Mouse (Mus musculus) embryonic fibroblast, embryonic 13.5 days (primary cell): ENCODE results near the gene Rhox4e. TPM values are rescaled to one million over a fixed set of nuclear protein-coding genes. Genes with fewer than 3 reads are reported as not detected.
"Not testable (repeated sequence)": the region's sequence is repeated elsewhere in the genome, so short reads cannot be mapped to it uniquely, and the experiment has no call there.

Source experiments
- H3K27ac ChIP-seq: 2 replicates; pipeline ENCODE4 v1.5.1; 2012; ENCODE audit warnings: low read length, control low read depth, inconsistent platforms; ENCODE audit not compliant: insufficient read depth
- H3K4me1 ChIP-seq: 2 replicates; pipeline ENCODE4 v1.6.1; 2011; ENCODE audit warnings: low read length; ENCODE audit not compliant: control insufficient read depth, insufficient read depth
- H3K4me3 ChIP-seq: 2 replicates; pipeline ENCODE4 v1.5.1; 2011; ENCODE audit warnings: mild to moderate bottlenecking, control low read depth, low read length; ENCODE audit not compliant: insufficient read depth
- polyA plus RNA-seq: library from polyadenylated mRNA; stranded (reverse); fragments of >200 nt; gene quantifications from 2 replicates; pipeline ENCODE4 v1.2.4, GENCODE M21; 2011; ENCODE audit warnings: low read depth; ENCODE audit not compliant: missing spikeins, insufficient read length

The Rhox4e gene
- not detected in 2 replicates for polyA plus RNA-seq

DNA sequence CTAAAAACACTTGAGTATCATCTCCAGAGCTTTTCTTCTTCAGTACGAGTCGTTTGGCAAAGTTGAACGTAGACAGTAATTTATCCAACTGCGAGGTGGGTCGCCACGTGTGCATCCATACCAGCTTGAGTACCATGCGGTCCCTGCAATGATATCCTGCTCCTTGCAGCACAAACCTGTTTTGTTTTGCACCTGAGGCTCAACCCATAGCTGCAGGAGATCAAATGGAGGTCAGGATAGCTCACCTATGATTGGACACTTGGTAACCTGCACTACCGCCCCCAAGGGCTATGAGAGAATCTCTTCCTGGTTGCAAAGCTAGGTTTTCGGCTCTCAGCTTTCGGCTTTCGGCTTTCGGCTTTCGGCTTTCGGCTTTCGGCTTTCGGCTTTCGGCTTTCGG is at the start of gene Rhox4e:
TSS of gene Rhox4e (plus strand) at position 301 of the 400 bp plus-strand sequence.
- H3K27ac ChIP-seq = not testable (repeated sequence)

DNA sequence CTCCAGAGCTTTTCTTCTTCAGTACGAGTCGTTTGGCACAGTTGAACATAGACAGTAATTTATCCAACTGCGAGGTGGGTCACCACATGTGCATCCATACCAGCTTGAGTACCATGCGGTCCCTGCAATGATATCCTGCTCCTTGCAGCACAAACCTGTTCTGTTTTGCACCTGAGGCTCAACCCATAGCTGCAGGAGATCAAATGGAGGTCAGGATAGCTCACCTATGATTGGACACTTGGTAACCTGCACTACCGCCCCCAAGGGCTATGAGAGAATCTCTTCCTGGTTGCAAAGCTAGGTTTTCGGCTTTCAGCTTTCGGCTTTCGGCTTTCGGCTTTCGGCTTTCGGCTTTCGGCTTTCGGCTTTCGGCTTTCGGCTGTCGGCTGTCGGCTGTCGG is 43.2 kb upstream of the Rhox4e start, which contains the start of gene Rhox4d:
TSS of gene Rhox4d (plus strand) at position 301 of the 400 bp plus-strand sequence.
- not testable (repeated sequence) for H3K4me1 ChIP-seq, H3K4me3 ChIP-seq, H3K27ac ChIP-seq

More for the DNA sequence above, at the start of gene Rhox4e:
- not testable (repeated sequence) for H3K4me1 ChIP-seq, H3K4me3 ChIP-seq

DNA sequence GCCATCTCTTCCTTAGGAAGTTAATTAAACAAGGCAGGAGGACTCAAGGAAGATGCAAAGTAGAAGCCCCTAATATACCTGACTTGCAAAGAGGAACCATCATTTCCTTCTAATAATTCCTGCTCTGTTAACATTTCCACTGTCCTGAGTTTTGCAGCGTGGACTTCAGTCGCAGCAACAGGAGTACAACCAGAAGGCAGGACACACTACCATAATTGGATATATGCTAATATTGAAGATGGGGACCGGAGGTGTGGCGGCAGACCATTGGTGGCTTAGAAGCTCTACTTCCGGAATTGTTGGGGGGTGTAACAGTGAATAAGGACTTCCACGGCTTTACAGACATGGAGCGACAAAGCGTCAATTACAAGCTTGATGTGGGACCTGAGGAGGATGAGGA is 27.1 kb upstream of the Rhox4e start, which contains the start of gene Rhox2e:
TSS of gene Rhox2e (plus strand) at position 301 of the 400 bp plus-strand sequence.
- H3K4me1 ChIP-seq, H3K27ac ChIP-seq, H3K4me3 ChIP-seq: not testable (repeated sequence)

DNA sequence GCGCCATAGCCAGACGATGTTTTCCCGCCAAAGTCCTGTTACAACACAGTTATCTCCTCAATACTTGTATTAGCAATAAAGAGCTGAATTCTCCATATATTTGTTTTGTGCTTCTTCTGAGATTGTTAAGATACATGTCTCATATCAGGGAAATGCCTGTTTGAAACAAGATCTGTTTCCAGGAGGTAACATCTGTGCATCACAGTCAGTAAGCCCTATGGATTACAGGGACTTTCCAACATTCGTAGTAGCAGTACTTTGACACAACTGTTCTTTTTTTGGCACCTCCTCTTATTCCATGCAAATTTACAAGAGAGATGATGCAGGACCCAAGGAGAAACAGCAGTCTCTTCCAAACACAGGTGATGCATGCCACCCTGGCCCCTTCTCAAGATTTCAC is 15.5 kb upstream of the Rhox4e start, which contains the start of gene Rhox3e:
TSS of gene Rhox3e (plus strand) at position 301 of the 400 bp plus-strand sequence.
- H3K27ac ChIP-seq, H3K4me1 ChIP-seq, H3K4me3 ChIP-seq: not testable (repeated sequence)

DNA sequence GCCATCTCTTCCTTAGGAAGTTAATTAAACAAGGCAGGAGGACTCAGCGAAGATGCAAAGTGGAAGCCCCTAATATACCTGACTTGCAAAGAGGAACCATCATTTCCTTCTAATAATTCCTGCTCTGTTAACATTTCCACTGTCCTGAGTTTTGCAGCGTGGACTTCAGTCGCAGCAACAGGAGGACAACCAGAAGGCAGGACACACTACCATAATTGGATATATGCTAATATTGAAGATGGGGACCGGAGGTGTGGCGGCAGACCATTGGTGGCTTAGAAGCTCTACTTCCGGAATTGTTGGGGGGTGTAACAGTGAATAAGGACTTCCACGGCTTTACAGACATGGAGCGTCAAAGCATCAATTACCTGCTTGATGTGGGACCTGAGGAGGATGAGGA is 13.9 kb downstream of the Rhox4e start, which contains the start of gene Rhox2f:
TSS of gene Rhox2f (plus strand) at position 301 of the 400 bp plus-strand sequence.
- H3K27ac ChIP-seq, H3K4me3 ChIP-seq, H3K4me1 ChIP-seq: not testable (repeated sequence)

DNA sequence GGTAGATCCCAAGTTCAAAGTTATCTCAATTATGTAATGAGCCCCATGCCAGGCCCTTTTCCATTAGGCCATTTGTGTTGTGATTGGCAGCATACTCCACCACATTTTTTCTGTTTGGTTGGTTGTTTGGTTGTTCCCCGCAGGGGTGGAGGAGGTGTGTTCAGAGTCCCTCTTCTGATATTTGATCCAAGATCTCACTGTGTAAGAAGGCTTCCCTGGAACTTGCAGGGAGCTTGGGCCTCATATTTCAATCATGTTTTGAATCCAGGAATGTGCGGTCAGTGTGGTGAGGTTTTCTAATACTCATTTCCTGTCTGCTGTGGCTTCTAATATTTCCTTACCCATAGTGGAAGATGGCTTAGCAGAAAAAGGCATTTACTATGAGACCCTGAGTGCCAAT is 15.4 kb downstream of the Rhox4e start:
- H3K27ac ChIP-seq, H3K4me1 ChIP-seq, H3K4me3 ChIP-seq: not testable (repeated sequence)

DNA sequence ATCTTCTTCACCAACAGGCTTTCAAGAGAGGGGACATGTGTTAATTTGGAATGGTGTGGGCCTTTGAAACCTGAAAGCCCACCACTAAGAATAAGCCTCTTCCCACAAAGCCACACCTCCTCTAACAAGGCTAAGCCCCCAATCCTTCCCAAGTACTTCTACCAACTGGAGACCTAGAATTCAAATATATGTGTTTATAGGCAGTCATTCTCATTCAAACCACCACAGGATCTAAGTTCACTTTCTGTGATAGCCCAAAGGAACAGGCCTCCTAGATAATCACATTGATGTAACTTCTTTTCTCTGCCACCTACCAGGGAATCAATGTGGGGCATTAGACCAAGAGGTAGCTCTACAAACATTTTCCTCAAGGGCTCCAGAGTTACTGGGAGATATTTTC is 23.5 kb downstream of the Rhox4e start, which contains the start of gene Rhox3f:
TSS of gene Rhox3f (plus strand) at position 301 of the 400 bp plus-strand sequence.
- not testable (repeated sequence) for H3K4me1 ChIP-seq, H3K27ac ChIP-seq, H3K4me3 ChIP-seq

DNA sequence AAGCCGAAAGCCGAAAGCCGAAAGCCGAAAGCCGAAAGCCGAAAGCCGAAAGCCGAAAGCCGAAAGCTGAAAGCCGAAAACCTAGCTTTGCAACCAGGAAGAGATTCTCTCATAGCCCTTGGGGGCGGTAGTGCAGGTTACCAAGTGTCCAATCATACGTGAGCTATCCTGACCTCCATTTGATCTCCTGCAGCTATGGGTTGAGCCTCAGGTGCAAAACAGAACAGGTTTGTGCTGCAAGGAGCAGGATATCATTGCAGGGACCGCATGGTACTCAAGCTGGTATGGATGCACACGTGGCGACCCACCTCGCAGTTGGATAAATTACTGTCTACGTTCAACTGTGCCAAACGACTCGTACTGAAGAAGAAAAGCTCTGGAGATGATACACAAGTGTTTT is 50.4 kb downstream of the Rhox4e start, which contains the start of gene Rhox4f:
TSS of gene Rhox4f (minus strand) at position 101 of the 400 bp plus-strand sequence.
- not testable (repeated sequence) for H3K4me3 ChIP-seq, H3K27ac ChIP-seq, H3K4me1 ChIP-seq

Other genes with a start within 250 kb of the Rhox4e start
- not detected in 2 replicates for gene Rhox3a2, start 177.4 kb upstream of the Rhox4e start, polyA plus RNA-seq
- gene Rhox4a2, start 166.6 kb upstream of the Rhox4e start, polyA plus RNA-seq = not detected in 2 replicates
- gene Rhox2b, start 145.3 kb upstream of the Rhox4e start, polyA plus RNA-seq = not detected in 2 replicates
- gene Rhox4b, start 124.9 kb upstream of the Rhox4e start, polyA plus RNA-seq = not detected in 2 replicates
- gene Rhox2c, start 103.7 kb upstream of the Rhox4e start, polyA plus RNA-seq = not detected in 2 replicates
- not detected in 2 replicates for gene Rhox3c, start 98.8 kb upstream of the Rhox4e start, polyA plus RNA-seq
- not detected in 2 replicates for gene Rhox4c, start 77.1 kb upstream of the Rhox4e start, polyA plus RNA-seq
- gene Rhox2d, start 64.0 kb upstream of the Rhox4e start, polyA plus RNA-seq = not detected in 2 replicates
- gene Rhox4d, start 43.1 kb upstream of the Rhox4e start, polyA plus RNA-seq = not detected in 2 replicates
- gene Rhox2e, start 27.0 kb upstream of the Rhox4e start, polyA plus RNA-seq = not detected in 2 replicates
- not detected in 2 replicates for gene Rhox3e, start 15.4 kb upstream of the Rhox4e start, polyA plus RNA-seq
- not detected in 2 replicates for gene Rhox2f, start 14.0 kb downstream of the Rhox4e start, polyA plus RNA-seq
- not detected in 2 replicates for gene Rhox3f, start 23.6 kb downstream of the Rhox4e start, polyA plus RNA-seq
- gene Rhox4f, start 50.3 kb downstream of the Rhox4e start, polyA plus RNA-seq = not detected in 2 replicates
- gene Rhox3g, start 71.2 kb downstream of the Rhox4e start, polyA plus RNA-seq = not detected in 2 replicates
- gene Rhox2g, start 86.1 kb downstream of the Rhox4e start, polyA plus RNA-seq = not detected in 2 replicates
- not detected in 2 replicates for gene Rhox4g, start 93.9 kb downstream of the Rhox4e start, polyA plus RNA-seq
- gene Rhox3h, start 111.4 kb downstream of the Rhox4e start, polyA plus RNA-seq = not detected in 2 replicates
- not detected in 2 replicates for gene Rhox2h, start 115.9 kb downstream of the Rhox4e start, polyA plus RNA-seq
- not detected in 2 replicates for gene Rhox5, start 247.4 kb downstream of the Rhox4e start, polyA plus RNA-seq